Mouse (Mus musculus) embryonic facial prominence, embryonic 14.5 days (tissue): Measurements from ENCODE around the gene Stxbp5l. TPM values are rescaled to one million over a fixed set of nuclear protein-coding genes. Genes with fewer than 3 reads are reported as not detected.
"Not testable (repeated sequence)": the region's sequence is repeated elsewhere in the genome, so short reads cannot be mapped to it uniquely, and the experiment has no call there.

Source experiments
- ATAC-seq: fragments of 200-750 bp; cut with Nextera tagmentation; 2 replicates; pipeline ENCODE4 v1.8.0; 2017; ENCODE audit warnings: low read depth, moderate number of reproducible peaks, moderate TSS enrichment
- DNase-seq: peaks from one replicate; pipeline ENCODE4 v3.0.0-alpha.2; 2015; ENCODE audit warnings: low spot score
- H3K27ac ChIP-seq: fragments of 300-500 bp; sonication (generic); replicated peaks from 2 replicates; pipeline ENCODE4 v1.5.1; 2014; ENCODE audit warnings: low read depth, mild to moderate bottlenecking, low read length, moderate library complexity
- H3K27me3 ChIP-seq: fragments of 300-500 bp; sonication (generic); replicated peaks from 2 replicates; pipeline ENCODE4 v1.6.1; 2014; ENCODE audit warnings: low read length; ENCODE audit not compliant: control insufficient read depth, insufficient read depth
- H3K36me3 ChIP-seq: fragments of 300-500 bp; sonication (generic); 2 replicates; pipeline ENCODE4 v1.6.1; 2014; ENCODE audit warnings: low read length, mixed read lengths; ENCODE audit not compliant: control insufficient read depth, insufficient read depth
- H3K4me1 ChIP-seq: fragments of 300-500 bp; sonication (generic); 2 replicates; pipeline ENCODE4 v1.6.1; 2014; ENCODE audit warnings: antibody characterized with exemption, low read length; ENCODE audit not compliant: control insufficient read depth, insufficient read depth
- H3K4me2 ChIP-seq: fragments of 300-500 bp; sonication (generic); 2 replicates; pipeline ENCODE4 v1.6.1; 2014; ENCODE audit warnings: low read depth, mild to moderate bottlenecking, low read length, moderate library complexity, mixed read lengths
- H3K4me3 ChIP-seq: fragments of 300-500 bp; sonication (generic); 2 replicates; pipeline ENCODE4 v1.5.1; 2014; ENCODE audit warnings: low read depth, mild to moderate bottlenecking, low read length
- H3K9ac ChIP-seq: fragments of 300-500 bp; sonication (generic); 2 replicates; pipeline ENCODE4 v1.6.1; 2014; ENCODE audit warnings: low read depth, mild to moderate bottlenecking, low read length, moderate library complexity, mixed read lengths
- H3K9me3 ChIP-seq: fragments of 300-500 bp; sonication (generic); 2 replicates; pipeline ENCODE4 v1.6.1; 2016; ENCODE audit warnings: low read length; ENCODE audit not compliant: control insufficient read depth
- WGBS: fragments of 180-500 bp; shearing (Covaris S2); extraction: QIAGEN DNeasy Blood & Tissue Kit; methylation state at CpG from one replicate; pipeline ENCODE4 v1.1.7; 2014; 5-methylcytosine and 5-hydroxymethylcytosine counted together
- polyA plus RNA-seq: library from polyadenylated mRNA; unstranded; fragments of >200 nt; fragmentation: Nextera tagmentation; extraction: Ambion mirVana; gene quantifications from 2 replicates; pipeline ENCODE4 v1.2.1, GENCODE M21; 2014

Gene Stxbp5l
- polyA plus RNA-seq, 1 experiment from 2014 or later = 0.35 TPM

- not testable (repeated sequence) for H3K4me2 ChIP-seq, H3K9me3 ChIP-seq, ATAC-seq, H3K4me3 ChIP-seq, H3K36me3 ChIP-seq, H3K27ac ChIP-seq, H3K27me3 ChIP-seq, H3K4me1 ChIP-seq, H3K9ac ChIP-seq, DNase-seq
Observed at GRCm38 (mm10) chr16:37341446-37341845, 43.3 kb downstream of the Stxbp5l start.

- Histone ChIP-seq H3K27ac (no peak overlapping the region), H3K4me3 (no peak overlapping the region), H3K36me3 (no peaks in the 10 kb centered on the region), H3K4me2 (no peak overlapping the region), H3K9me3 (no peaks in the 10 kb centered on the region), H3K4me1 (no peaks in the 10 kb centered on the region), H3K9ac (no peak overlapping the region), H3K27me3 (no peaks in the 10 kb centered on the region)
- DNase-seq (no peak), ATAC-seq (no peak)
- WGBS = 87% methylated on average over 1 of the region's 1 CpGs
Observed at GRCm38 (mm10) chr16:37338177-37338576, 46.6 kb downstream of the Stxbp5l start.

- 76% methylated on average over 1 of the region's 1 CpGs for WGBS
- ATAC-seq (no peak), DNase-seq (peak; percentile 2)
- H3K27ac ChIP-seq = no peak overlapping the region
- no peaks in the 10 kb centered on the region for H3K27me3 ChIP-seq
- no peaks in the 10 kb centered on the region for H3K9me3 ChIP-seq
- no peak overlapping the region for H3K4me3 ChIP-seq
- no peaks in the 10 kb centered on the region for H3K36me3 ChIP-seq
- H3K4me1 ChIP-seq = no peaks in the 10 kb centered on the region
- no peak overlapping the region for H3K4me2 ChIP-seq
- H3K9ac ChIP-seq = no peak overlapping the region
Observed at GRCm38 (mm10) chr16:37337529-37337928, 47.2 kb downstream of the Stxbp5l start.

GRCm38 (mm10) chr16:37304441-37304840, 80.3 kb downstream of the Stxbp5l start:
- no peak for DNase-seq
- Histone ChIP-seq H3K4me3 (no peak overlapping the region), H3K4me1 (no peaks in the 10 kb centered on the region), H3K9me3 (no peaks in the 10 kb centered on the region), H3K36me3 (no peaks in the 10 kb centered on the region), H3K27me3 (no peaks in the 10 kb centered on the region), H3K9ac (no peak overlapping the region), H3K4me2 (no peak overlapping the region), H3K27ac (no peak overlapping the region)
- 100% methylated on average over 1 of the region's 1 CpGs for WGBS
- no peak for ATAC-seq

GRCm38 (mm10) chr16:37292593-37292992, 92.2 kb downstream of the Stxbp5l start:
- no peak overlapping the region for H3K9ac ChIP-seq
- WGBS = 78% methylated on average over 1 of the region's 1 CpGs
- H3K9me3 ChIP-seq = no peaks in the 10 kb centered on the region
- DNase-seq = peak; percentile 39
- no peaks in the 10 kb centered on the region for H3K27me3 ChIP-seq
- H3K4me2 ChIP-seq = no peak overlapping the region
- no peaks in the 10 kb centered on the region for H3K4me1 ChIP-seq
- no peak overlapping the region for H3K27ac ChIP-seq
- no peak for ATAC-seq
- no peak overlapping the region for H3K4me3 ChIP-seq
- no peaks in the 10 kb centered on the region for H3K36me3 ChIP-seq

GRCm38 (mm10) chr16:37280206-37280605, 104.6 kb downstream of the Stxbp5l start:
- Histone ChIP-seq H3K4me3 (no peak overlapping the region), H3K9ac (no peak overlapping the region), H3K4me1 (no peaks in the 10 kb centered on the region), H3K27me3 (no peaks in the 10 kb centered on the region), H3K4me2 (no peak overlapping the region), H3K27ac (no peak overlapping the region), H3K9me3 (no peaks in the 10 kb centered on the region), H3K36me3 (no peaks in the 10 kb centered on the region)
- DNase-seq = no peak
- 47% methylated on average over 1 of the region's 1 CpGs for WGBS
- ATAC-seq = no peak

- no peak for ATAC-seq
- Histone ChIP-seq H3K4me3 (no peak overlapping the region), H3K4me2 (no peak overlapping the region), H3K27me3 (no peaks in the 10 kb centered on the region), H3K4me1 (no peaks in the 10 kb centered on the region), H3K9me3 (no peaks in the 10 kb centered on the region), H3K27ac (no peak overlapping the region), H3K36me3 (no peaks in the 10 kb centered on the region), H3K9ac (no peak overlapping the region)
- no peak for DNase-seq
Observed at GRCm38 (mm10) chr16:37273681-37274080, 111.1 kb downstream of the Stxbp5l start.

- WGBS = 60% methylated on average over 3 of the region's 3 CpGs
- no peaks in the 10 kb centered on the region for H3K36me3 ChIP-seq
- no peak for ATAC-seq
- H3K4me1 ChIP-seq = no peaks in the 10 kb centered on the region
- H3K27ac ChIP-seq = no peak overlapping the region
- DNase-seq = no peak
- no peak overlapping the region for H3K4me3 ChIP-seq
- no peak overlapping the region for H3K9ac ChIP-seq
- no peaks in the 10 kb centered on the region for H3K9me3 ChIP-seq
- no peak overlapping the region for H3K4me2 ChIP-seq
- H3K27me3 ChIP-seq = no peaks in the 10 kb centered on the region
Observed at GRCm38 (mm10) chr16:37261678-37262077, 123.1 kb downstream of the Stxbp5l start.

- Histone ChIP-seq H3K4me3 (no peak overlapping the region), H3K4me1 (no peaks in the 10 kb centered on the region), H3K27me3 (no peaks in the 10 kb centered on the region), H3K27ac (no peak overlapping the region), H3K9ac (no peak overlapping the region), H3K9me3 (no peaks in the 10 kb centered on the region), H3K36me3 (no peaks in the 10 kb centered on the region), H3K4me2 (no peak overlapping the region)
- DNase-seq (no peak), ATAC-seq (no peak)
- WGBS = 92% methylated on average over 1 of the region's 1 CpGs
Observed at GRCm38 (mm10) chr16:37219151-37219550, 165.6 kb downstream of the Stxbp5l start.
